8 mouse cellular contexts compared by ENCODE assay signal in the genomic region with DNA sequence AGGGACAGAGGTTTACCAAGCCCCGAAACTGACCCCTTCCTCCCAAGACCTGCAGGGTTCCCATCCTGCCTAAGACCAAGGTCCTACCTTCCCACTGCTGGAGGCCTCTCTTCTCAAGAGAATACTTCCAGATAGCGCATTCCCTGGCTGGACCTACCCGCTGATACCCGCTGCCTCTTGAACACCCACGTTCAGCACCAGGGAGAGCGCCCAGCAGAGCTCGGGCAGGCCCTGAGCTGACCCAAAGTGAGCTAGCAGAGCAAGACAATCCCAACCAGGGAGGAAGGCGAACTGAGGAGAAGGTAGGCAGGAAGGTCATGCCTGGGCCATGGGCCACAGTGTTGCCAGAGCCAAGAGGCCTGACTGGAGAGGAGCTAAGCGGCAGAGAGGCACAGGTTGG. TPM values are rescaled to one million over a fixed set of nuclear protein-coding genes. Genes with fewer than 3 reads are reported as not detected.
DNase-seq lines count a peak whose midpoint lies in the region; ATAC-seq lines count a peak whose summit lies in the region.

No protein-coding gene starts in this region.

- intact Hi-C loops in heart, postnatal 25 days (cut with DNase I): no loop called here
- intact Hi-C loops in heart, postnatal 36 days (cut with DNase I): no loop called here

- peaks cover 22% of the 10 kb centered on the region for H3K4me1 ChIP-seq in heart, embryonic 10.5 days
- peaks cover 18% of the 10 kb centered on the region for H3K4me1 ChIP-seq in midbrain, embryonic 11.5 days (ENCODE audit: control insufficient read depth, insufficient read depth, low read length)

- H3K4me3 ChIP-seq in heart, embryonic 10.5 days: no peak overlapping the region
- no peak overlapping the region for H3K4me3 ChIP-seq in midbrain, embryonic 11.5 days (ENCODE audit: low read depth, low read length)

- 3% methylated on average over 9 of the region's 9 CpGs for WGBS in heart, embryonic 10.5 days
- 7% methylated on average over 9 of the region's 9 CpGs for WGBS in midbrain, embryonic 11.5 days

- peak; percentile 90 for DNase-seq in heart, embryonic 10.5 days (ENCODE audit: low spot score)
- no peak for DNase-seq in heart, postnatal 25 days (ENCODE audit: low spot score)
- peak; percentile 92 for DNase-seq in adrenal gland, postnatal 14 days
- DNase-seq in heart, postnatal 36 days: peak; percentile 54 to 58
- peak; percentile 49 to 65 for DNase-seq in lung, adult 18-20 months
- DNase-seq in thymus, postnatal 14 days: peak; percentile 58
- no peak for DNase-seq in midbrain, embryonic 11.5 days (ENCODE audit: low spot score, missing footprints)
- DNase-seq in left cerebral cortex, adult 8-10 months (ENCODE audit: low spot score in 2 of 2): no peak

- no peaks in the 10 kb centered on the region for H3K9me3 ChIP-seq in heart, embryonic 10.5 days
- no peaks in the 10 kb centered on the region for H3K9me3 ChIP-seq in midbrain, embryonic 11.5 days (ENCODE audit: control insufficient read depth, low read length)

- no peak overlapping the region for H3K4me2 ChIP-seq in midbrain, embryonic 11.5 days

- ATAC-seq in midbrain, embryonic 11.5 days (ENCODE audit: low FRiP score): no peak

- H3K36me3 ChIP-seq in heart, embryonic 10.5 days: no peaks in the 10 kb centered on the region
- no peaks in the 10 kb centered on the region for H3K36me3 ChIP-seq in midbrain, embryonic 11.5 days (ENCODE audit: control insufficient read depth, insufficient read depth, low read length)

- H3K27me3 ChIP-seq in heart, embryonic 10.5 days (ENCODE audit: insufficient read depth, poor library complexity, severe bottlenecking): peaks cover 85% of the 10 kb centered on the region
- H3K27me3 ChIP-seq in midbrain, embryonic 11.5 days (ENCODE audit: control insufficient read depth, insufficient read depth, low read length): peaks cover 47% of the 10 kb centered on the region

- H3K27ac ChIP-seq in heart, embryonic 10.5 days: no peak overlapping the region
- no peak overlapping the region for H3K27ac ChIP-seq in midbrain, embryonic 11.5 days (ENCODE audit: low read depth, low read length)

- H3K9ac ChIP-seq in midbrain, embryonic 11.5 days (ENCODE audit: low read length): no peak overlapping the region

RNA-seq across cellular contexts. Expression of a gene that starts 3.7 kb away (rescaled TPM):
- 0.11 and 0.15 TPM in 2 replicates for polyA plus RNA-seq in heart, embryonic 10.5 days (2016; fragmentation: Nextera tagmentation; extraction: Ambion mirVana)
- total RNA-seq in heart, postnatal 25 days (2021): not detected
- total RNA-seq in adrenal gland, postnatal 14 days (2021): 0.15 and 0.41 TPM in 2 replicates
- not detected for total RNA-seq in heart, postnatal 36 days (2021)
- 0.15 and 0.33 TPM in 2 replicates for polyA plus RNA-seq in midbrain, embryonic 11.5 days (2014; fragmentation: Nextera tagmentation; extraction: Ambion mirVana)
- 10 to 100 TPM; 23.9 to 30.2 (median 24.9) TPM for total RNA-seq in left cerebral cortex, adult 8-10 months (2022)

RNA-seq across cellular contexts. Expression of a gene that starts 45.8 kb away (rescaled TPM):
- polyA plus RNA-seq in heart, embryonic 10.5 days (2016; fragmentation: Nextera tagmentation; extraction: Ambion mirVana): 63.4 and 66.7 TPM in 2 replicates
- 10 to 100 TPM; 25.7 to 26.3 TPM for total RNA-seq in heart, postnatal 25 days (2021)
- 35.1 and 36.7 TPM in 2 replicates for total RNA-seq in adrenal gland, postnatal 14 days (2021)
- 10 to 100 TPM; 24.5 to 24.9 TPM for total RNA-seq in heart, postnatal 36 days (2021)
- 74.5 and 85.5 TPM in 2 replicates for polyA plus RNA-seq in midbrain, embryonic 11.5 days (2014; fragmentation: Nextera tagmentation; extraction: Ambion mirVana)
- 10 to 100 TPM; 22.7 to 38.8 (median 27.7) TPM for total RNA-seq in left cerebral cortex, adult 8-10 months (2022)

RNA-seq across cellular contexts. Expression of a gene that starts 46.1 kb away (rescaled TPM):
- polyA plus RNA-seq in heart, embryonic 10.5 days (2016; fragmentation: Nextera tagmentation; extraction: Ambion mirVana): 1,046 and 1,532 TPM in 2 replicates
- total RNA-seq in heart, postnatal 25 days (2021): 1,000 to 10,000 TPM; 1,536 to 1,541 TPM
- 1,088 and 1,101 TPM in 2 replicates for total RNA-seq in adrenal gland, postnatal 14 days (2021)
- 1,000 to 10,000 TPM; 1,571 to 1,600 TPM for total RNA-seq in heart, postnatal 36 days (2021)
- polyA plus RNA-seq in midbrain, embryonic 11.5 days (2014; fragmentation: Nextera tagmentation; extraction: Ambion mirVana): 547 and 572 TPM in 2 replicates
- total RNA-seq in left cerebral cortex, adult 8-10 months (2022): 100 to 1,000 TPM; 312 to 352 (median 336) TPM

Comparison
In these comparisons a context has a peak if more than half of its experiments do, and no peak if none do; other contexts are left out.
1. DNase-seq: peak in heart, embryonic 10.5 days (single experiment), adrenal gland, postnatal 14 days (single experiment), heart, postnatal 36 days (2 of 2), lung, adult 18-20 months (2 of 2) and thymus, postnatal 14 days (single experiment); none in heart, postnatal 25 days (single experiment), midbrain, embryonic 11.5 days (single experiment) and left cerebral cortex, adult 8-10 months (0 of 2).
2. RNA of a gene that starts 3.7 kb away (total RNA-seq): 23.9 to 30.2 TPM in left cerebral cortex, adult 8-10 months; 0.15 to 0.41 TPM in adrenal gland, postnatal 14 days, not detected in heart, postnatal 36 days and not detected in heart, postnatal 25 days; every median in the first group is over 10 times any median in the second.